ENCODE assay signal across 14 mouse cellular contexts in genomic region chr19:55544498-55544897, GRCm38 (mm10).
DNase-seq lines count a peak whose midpoint lies in the region; ATAC-seq and TF ChIP-seq lines count a peak whose summit lies in the region.
"Had no signal": no experiment of that assay in that cellular context is flagged by ENCODE, and none has a peak within 500 bp of the region (broad histone marks: within the 10 kb centered on the region; RNA-seq: fewer than 3 reads in every experiment).

No protein-coding gene starts in this region.

- peak; percentile 72 for ATAC-seq in monocyte, adult 5-6 weeks (replicated peaks; ENCODE audit: insufficient number of reproducible peaks, low FRiP score, low TSS enrichment, poor library complexity, severe bottlenecking)
- ATAC-seq: forebrain, embryonic 15.5 days had no signal

- 47% methylated on average over 5 of the region's 5 CpGs for WGBS in lung, adult 2 months

- H3K4me3 ChIP-seq in lung, adult 2 months (replicated peaks; ENCODE audit: extremely low read depth, low read depth, low read length), result no peak overlapping the region
- H3K4me3 ChIP-seq: forebrain, embryonic 15.5 days; heart, embryonic 10.5 days; hindbrain, embryonic 12.5 days; midbrain, embryonic 10.5 days; neural tube, embryonic 13.5 days had no signal

- TF ChIP-seq CTCF in lung, adult 2 months (IDR thresholded peaks at IDR 0.05; ENCODE audit: insufficient read depth, low read length), result no peak

- H3K4me1 ChIP-seq in lung, adult 2 months (ENCODE audit: control insufficient read depth, insufficient read depth, low read length), result no peaks in the 10 kb centered on the region

- no peak for TF ChIP-seq POLR2A in lung, adult 2 months (IDR thresholded peaks at IDR 0.05; ENCODE audit: borderline replicate concordance, extremely low read depth, low read depth, low read length)

- peak; percentile 22 for DNase-seq in lung, postnatal 25 days (ENCODE audit: low spot score)
- no peak for DNase-seq in lung, adult 2 months
- DNase-seq in Muller cell, postnatal 12 days (ENCODE audit: inconsistent ontology term), result peak; percentile 78
- DNase-seq in thymus, postnatal 4 days, result peak; percentile 63
- no peak for DNase-seq in neural tube, embryonic 10.5 days (ENCODE audit: extremely low spot score, low spot score)
- no peak for DNase-seq in cerebellum, adult 8-10 months
- DNase-seq: cerebellum, adult 9-10 months; kidney, adult 9 months had no signal

Comparison
In these comparisons a context has a peak if more than half of its experiments do, and no peak if none do; other contexts are left out.
1. DNase-seq: peak in lung, postnatal 25 days (single experiment), Muller cell, postnatal 12 days (single experiment) and thymus, postnatal 4 days (single experiment); none in lung, adult 2 months (single experiment), neural tube, embryonic 10.5 days (single experiment) and cerebellum, adult 8-10 months (single experiment).